Mouse (Mus musculus): ENCODE results near the gene Creb5. TPM values are rescaled to one million over a fixed set of nuclear protein-coding genes. Genes with fewer than 3 reads are reported as not detected.

Gene Creb5
- polyA plus RNA-seq, 1 experiment from 2014 or later = 13.9 TPM

- Histone ChIP-seq H3K9me3 (no peaks in the 10 kb centered on the region), H3K27me3 (replicated peaks; ENCODE audit: low read depth, poor library complexity, severe bottlenecking) (no peaks in the 10 kb centered on the region), H3K4me1 (peaks cover 20% of the 10 kb centered on the region), H3K27ac (replicated peaks) (no peak overlapping the region), H3K4me3 (no peak overlapping the region), H3K36me3 (replicated peaks) (no peaks in the 10 kb centered on the region)
- 88% methylated on average over 8 of the region's 8 CpGs for WGBS
- no peak for DNase-seq (ENCODE audit: low spot score)
Measured at GRCm38 (mm10) chr6:53653706-53654360, 366.8 kb downstream of the Creb5 start.

DNA sequence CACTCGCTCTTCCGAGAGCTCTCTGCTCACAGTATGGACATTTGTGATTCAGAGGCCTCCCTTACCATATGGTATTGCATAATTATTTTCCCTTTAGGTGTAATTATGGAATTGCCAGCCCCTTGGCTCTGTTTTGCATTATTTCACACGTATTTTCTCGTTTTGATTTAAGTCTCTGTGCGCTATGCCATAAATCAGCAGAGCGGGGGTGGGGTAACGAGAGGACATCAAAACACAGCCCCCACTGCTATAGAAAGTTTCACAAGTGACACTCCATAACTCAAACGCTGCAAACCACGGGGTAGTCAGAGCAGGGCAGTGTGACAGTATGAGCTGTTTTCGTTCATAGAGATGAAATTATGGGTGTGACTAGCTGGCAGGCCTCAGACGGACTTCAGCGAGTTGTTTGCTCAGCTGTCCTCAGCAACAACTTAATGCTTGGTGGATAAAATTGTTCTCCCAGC lies 367.3 kb downstream of the Creb5 start:
- no peaks in the 10 kb centered on the region for H3K36me3 ChIP-seq (replicated peaks)
- H3K4me3 ChIP-seq = no peak overlapping the region
- H3K27ac ChIP-seq (replicated peaks) = no peak overlapping the region
- peaks cover 23% of the 10 kb centered on the region for H3K4me1 ChIP-seq
- H3K9me3 ChIP-seq = no peaks in the 10 kb centered on the region
- DNase-seq (ENCODE audit: low spot score) = no peak
- no peaks in the 10 kb centered on the region for H3K27me3 ChIP-seq (replicated peaks; ENCODE audit: low read depth, poor library complexity, severe bottlenecking)
- 73% methylated on average over 12 of the region's 12 CpGs for WGBS

- H3K36me3 ChIP-seq (replicated peaks) = no peaks in the 10 kb centered on the region
- 90% methylated on average over 3 of the region's 3 CpGs for WGBS
- H3K27me3 ChIP-seq (replicated peaks; ENCODE audit: low read depth, poor library complexity, severe bottlenecking) = no peaks in the 10 kb centered on the region
- peaks cover 24% of the 10 kb centered on the region for H3K4me1 ChIP-seq
- no peak for DNase-seq (ENCODE audit: low spot score)
- no peaks in the 10 kb centered on the region for H3K9me3 ChIP-seq
- no peak overlapping the region for H3K4me3 ChIP-seq
- no peak overlapping the region for H3K27ac ChIP-seq (replicated peaks)
Measured at GRCm38 (mm10) chr6:53656466-53656865, 369.4 kb downstream of the Creb5 start.

DNA sequence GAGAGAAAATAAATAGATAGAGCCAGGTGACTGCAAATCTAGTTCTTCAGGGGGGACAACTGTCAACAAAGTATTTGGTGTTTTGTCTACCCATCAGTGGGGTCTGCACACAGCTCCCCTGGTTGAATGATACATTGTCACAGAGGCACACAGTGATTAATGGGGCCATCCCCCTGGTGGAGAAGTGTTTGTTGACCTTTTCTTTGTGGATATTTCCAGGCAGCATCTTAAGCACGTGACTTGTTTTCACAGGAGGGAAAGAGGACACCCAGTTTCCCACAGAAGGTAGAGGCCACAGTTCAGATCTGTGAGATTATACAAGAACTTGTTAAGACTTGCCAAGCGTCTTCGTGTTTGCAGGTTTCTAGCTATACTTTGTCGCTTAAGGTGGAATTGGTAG lies 370.4 kb downstream of the Creb5 start:
- H3K4me1 ChIP-seq = peaks cover 24% of the 10 kb centered on the region
- no peaks in the 10 kb centered on the region for H3K27me3 ChIP-seq (replicated peaks; ENCODE audit: low read depth, poor library complexity, severe bottlenecking)
- H3K36me3 ChIP-seq (replicated peaks) = no peaks in the 10 kb centered on the region
- 67% methylated on average over 4 of the region's 4 CpGs for WGBS
- H3K27ac ChIP-seq (replicated peaks) = no peak overlapping the region
- no peak overlapping the region for H3K4me3 ChIP-seq
- no peak for DNase-seq (ENCODE audit: low spot score)
- H3K9me3 ChIP-seq = no peaks in the 10 kb centered on the region

GRCm38 (mm10) chr6:53662858-53663833 lies 376.1 kb downstream of the Creb5 start:
- 82% methylated on average over 11 of the region's 11 CpGs for WGBS
- Histone ChIP-seq H3K27me3 (replicated peaks; ENCODE audit: low read depth, poor library complexity, severe bottlenecking) (no peaks in the 10 kb centered on the region), H3K36me3 (replicated peaks) (no peaks in the 10 kb centered on the region), H3K4me3 (no peak overlapping the region), H3K4me1 (peaks cover 17% of the 10 kb centered on the region), H3K27ac (replicated peaks) (0 out of 2 replicates have a peak overlapping the region, but pooled peaks have one; percentile 35), H3K9me3 (no peaks in the 10 kb centered on the region)
- DNase-seq (ENCODE audit: low spot score) = no peak

- Histone ChIP-seq H3K9me3 (no peaks in the 10 kb centered on the region), H3K4me3 (no peak overlapping the region), H3K27me3 (replicated peaks; ENCODE audit: low read depth, poor library complexity, severe bottlenecking) (no peaks in the 10 kb centered on the region), H3K4me1 (peaks cover 13% of the 10 kb centered on the region), H3K36me3 (replicated peaks) (no peaks in the 10 kb centered on the region), H3K27ac (replicated peaks) (no peak overlapping the region)
- 66% methylated on average over 1 of the region's 1 CpGs for WGBS
- DNase-seq (ENCODE audit: low spot score) = no peak
Measured at GRCm38 (mm10) chr6:53664759-53665158, 377.7 kb downstream of the Creb5 start.

- WGBS = 78% methylated on average over 5 of the region's 5 CpGs
- DNase-seq (ENCODE audit: low spot score) = no peak
- Histone ChIP-seq H3K4me1 (peaks cover 13% of the 10 kb centered on the region), H3K27me3 (replicated peaks; ENCODE audit: low read depth, poor library complexity, severe bottlenecking) (no peaks in the 10 kb centered on the region), H3K4me3 (no peak overlapping the region), H3K9me3 (no peaks in the 10 kb centered on the region), H3K36me3 (replicated peaks) (no peaks in the 10 kb centered on the region), H3K27ac (replicated peaks) (no peak overlapping the region)
Measured at GRCm38 (mm10) chr6:53666503-53666902, 379.4 kb downstream of the Creb5 start.

DNA sequence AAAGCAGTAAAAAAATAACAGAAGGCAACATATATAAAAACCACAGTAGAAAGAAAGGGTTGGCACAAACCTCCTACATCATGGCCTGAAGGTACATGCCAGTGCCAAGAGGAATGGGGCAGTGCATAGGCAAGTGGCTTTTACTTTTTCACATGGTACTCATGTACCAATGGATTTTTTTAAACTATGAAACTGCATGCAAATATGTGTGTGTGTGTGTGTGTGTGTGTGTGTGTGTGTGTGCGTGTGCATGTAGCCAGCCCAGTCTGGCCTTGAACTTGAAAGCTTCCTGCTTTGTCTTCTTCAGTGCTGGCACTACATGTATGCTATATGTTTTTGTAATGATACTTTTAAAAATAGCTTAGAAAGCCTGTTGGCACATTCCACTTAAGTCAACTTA lies 391.2 kb downstream of the Creb5 start:
- Histone ChIP-seq H3K27me3 (replicated peaks; ENCODE audit: low read depth, poor library complexity, severe bottlenecking) (no peaks in the 10 kb centered on the region), H3K27ac (replicated peaks) (no peak overlapping the region), H3K4me3 (no peak overlapping the region), H3K4me1 (peaks cover 28% of the 10 kb centered on the region), H3K9me3 (no peaks in the 10 kb centered on the region), H3K36me3 (replicated peaks) (no peaks in the 10 kb centered on the region; the same call in 1 of the 2 replicates)
- WGBS = 79% methylated on average over 1 of the region's 1 CpGs
- no peak for DNase-seq (ENCODE audit: low spot score)

GRCm38 (mm10) chr6:53680046-53680445 lies 393.0 kb downstream of the Creb5 start:
- no peak overlapping the region for H3K4me3 ChIP-seq
- H3K36me3 ChIP-seq (replicated peaks) = no peaks in the 10 kb centered on the region; the same call in 1 of the 2 replicates
- 88% methylated on average over 8 of the region's 8 CpGs for WGBS
- DNase-seq (ENCODE audit: low spot score) = no peak
- H3K9me3 ChIP-seq = no peaks in the 10 kb centered on the region
- H3K27ac ChIP-seq (replicated peaks) = no peak overlapping the region
- H3K4me1 ChIP-seq = peaks cover 16% of the 10 kb centered on the region
- H3K27me3 ChIP-seq (replicated peaks; ENCODE audit: low read depth, poor library complexity, severe bottlenecking) = no peaks in the 10 kb centered on the region

GRCm38 (mm10) chr6:53684416-53684815 lies 397.3 kb downstream of the Creb5 start:
- WGBS = 60% methylated on average over 2 of the region's 2 CpGs
- no peak overlapping the region for H3K27ac ChIP-seq (replicated peaks)
- no peak overlapping the region for H3K4me3 ChIP-seq
- H3K27me3 ChIP-seq (replicated peaks; ENCODE audit: low read depth, poor library complexity, severe bottlenecking) = no peaks in the 10 kb centered on the region
- no peak for DNase-seq (ENCODE audit: low spot score)
- H3K36me3 ChIP-seq (replicated peaks) = no peaks in the 10 kb centered on the region; the same call in 1 of the 2 replicates
- H3K9me3 ChIP-seq = no peaks in the 10 kb centered on the region
- H3K4me1 ChIP-seq = peaks cover 25% of the 10 kb centered on the region

DNA sequence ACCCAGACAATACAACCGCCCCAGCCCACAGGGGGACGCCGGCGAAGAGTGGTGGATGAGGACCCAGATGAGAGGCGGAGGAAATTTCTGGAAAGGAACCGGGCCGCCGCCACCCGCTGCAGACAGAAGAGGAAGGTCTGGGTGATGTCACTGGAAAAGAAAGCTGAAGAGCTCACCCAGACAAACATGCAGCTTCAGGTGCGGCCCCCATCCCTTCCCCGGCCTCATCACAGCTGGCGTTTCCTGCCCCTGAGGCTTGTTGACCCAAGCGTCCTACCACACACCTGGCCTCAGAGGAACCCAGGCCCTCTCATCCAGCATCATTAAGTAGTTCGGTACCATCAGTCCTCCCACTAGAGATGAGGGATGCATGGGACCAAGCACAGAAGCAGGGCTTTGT lies 398.3 kb downstream of the Creb5 start:
- no peak for DNase-seq (ENCODE audit: low spot score)
- no peaks in the 10 kb centered on the region for H3K27me3 ChIP-seq (replicated peaks; ENCODE audit: low read depth, poor library complexity, severe bottlenecking)
- 79% methylated on average over 14 of the region's 14 CpGs for WGBS
- H3K36me3 ChIP-seq (replicated peaks) = no peaks in the 10 kb centered on the region; the same call in 1 of the 2 replicates
- H3K4me3 ChIP-seq = no peak overlapping the region
- peaks cover 25% of the 10 kb centered on the region for H3K4me1 ChIP-seq
- no peaks in the 10 kb centered on the region for H3K9me3 ChIP-seq
- no peak overlapping the region for H3K27ac ChIP-seq (replicated peaks)

DNA sequence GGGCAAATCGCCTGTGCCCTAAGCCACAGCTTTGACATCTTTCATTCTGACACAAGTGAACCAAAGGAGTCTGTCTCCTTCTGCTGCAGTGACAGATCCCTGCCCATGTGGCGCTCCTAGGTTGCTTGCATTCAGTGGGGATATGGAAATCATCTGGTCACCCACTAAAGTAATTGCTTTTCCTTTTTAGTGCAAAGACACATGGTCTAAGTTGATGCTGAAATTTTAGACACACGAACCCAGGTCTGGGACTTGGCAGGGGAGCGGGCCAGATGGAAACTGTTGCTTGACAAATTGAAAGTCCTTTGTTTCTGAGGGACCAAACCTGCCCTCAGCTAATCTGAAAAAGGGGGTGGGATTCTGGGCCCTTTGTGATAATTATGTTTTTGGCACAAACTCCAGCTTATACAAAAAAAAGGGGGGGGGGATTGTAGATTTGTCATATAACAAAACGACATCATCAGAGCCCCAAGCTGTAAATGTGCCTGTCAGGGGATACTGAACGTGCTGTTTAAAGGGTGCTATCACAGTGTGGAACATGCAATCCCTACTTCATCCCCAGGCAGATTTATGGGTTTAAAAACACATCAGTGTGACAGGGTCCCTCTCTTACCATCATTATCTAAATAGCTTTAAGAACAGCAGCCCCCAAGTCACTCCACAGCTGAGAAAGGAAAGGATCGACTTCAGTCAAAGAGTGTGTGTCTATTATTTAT lies 401.9 kb downstream of the Creb5 start:
- H3K9me3 ChIP-seq = no peaks in the 10 kb centered on the region
- DNase-seq (ENCODE audit: low spot score) = peak; percentile 31
- 69% methylated on average over 7 of the region's 7 CpGs for WGBS
- peaks cover 23% of the 10 kb centered on the region for H3K4me1 ChIP-seq
- no peaks in the 10 kb centered on the region for H3K27me3 ChIP-seq (replicated peaks; ENCODE audit: low read depth, poor library complexity, severe bottlenecking)
- H3K4me3 ChIP-seq = no peak overlapping the region
- H3K36me3 ChIP-seq (replicated peaks) = no peaks in the 10 kb centered on the region; the same call in 1 of the 2 replicates
- peak overlapping the region; percentile 69 for H3K27ac ChIP-seq (replicated peaks)

Measured in embryonic facial prominence, embryonic 10.5 days (tissue).